Mouse (Mus musculus) hindbrain, embryonic 16.5 days (tissue): ENCODE data around the gene Tlr12. TPM values are rescaled to one million over a fixed set of nuclear protein-coding genes. Genes with fewer than 3 reads are reported as not detected.

Experiments
- polyA plus RNA-seq: library from polyadenylated mRNA; unstranded; fragments of >200 nt; fragmentation: Nextera tagmentation; extraction: Ambion mirVana; gene quantifications from 2 replicates; pipeline ENCODE4 v1.2.1, GENCODE M21; 2015

Tlr12 gene
- polyA plus RNA-seq, 1 experiment from 2014 or later, result 1.6 TPM

Other genes starting within 250 kb of the Tlr12 start
- gene Zscan20, start 8.5 kb downstream of the Tlr12 start, polyA plus RNA-seq, result 4.3 and 4.9 TPM in 2 replicates
- 19.9 and 23.5 TPM in 2 replicates for gene Phc2, start 36.1 kb upstream of the Tlr12 start, polyA plus RNA-seq
- 0.23 and 0.36 TPM in 2 replicates for gene A3galt2, start 136.7 kb upstream of the Tlr12 start, polyA plus RNA-seq
- 29.8 and 33.2 TPM in 2 replicates for gene Zfp362, start 187.4 kb upstream of the Tlr12 start, polyA plus RNA-seq